Mouse (Mus musculus): ENCODE measurements around the gene Cfap97d2.

GRCm38 (mm10) chr8:13671246-13672003 lies 34.3 kb upstream of the Cfap97d2 start:
- no peak for TF ChIP-seq POLR2A (IDR thresholded peaks at IDR 0.05; ENCODE audit: insufficient read length, low read depth)
- TF ChIP-seq USF1 (IDR thresholded peaks at IDR 0.05; ENCODE audit: low read depth) = no peak
- no peak for TF ChIP-seq E2F4 (IDR thresholded peaks at IDR 0.05; ENCODE audit: insufficient read depth)
- TF ChIP-seq CEBPB (IDR thresholded peaks at IDR 0.05; ENCODE audit: insufficient read depth, poor library complexity, severe bottlenecking) = peak; percentile 87
- TF ChIP-seq MAX (IDR thresholded peaks at IDR 0.05; ENCODE audit: low read depth) = no peak
- TF ChIP-seq TCF12 (IDR thresholded peaks at IDR 0.05; ENCODE audit: insufficient read depth, poor library complexity, severe bottlenecking) = no peak
